Mouse (Mus musculus) liver, embryonic 14.5 days (tissue): Measurements from ENCODE around the gene Pth1r. TPM values are rescaled to one million over a fixed set of nuclear protein-coding genes. Genes with fewer than 3 reads are reported as not detected.
A peak's percentile ranks its signal among the peaks of the same experiment; 100 is the strongest.

Experiments
- ATAC-seq: fragments of 200-750 bp; cut with Nextera tagmentation; 2 replicates; pipeline ENCODE4 v1.8.0; 2017; ENCODE audit warnings: moderate number of reproducible peaks, mild to moderate bottlenecking, moderate library complexity; ENCODE audit not compliant: insufficient read depth
- DNase-seq, 3 experiments: peaks; one replicate each; pipeline ENCODE4 v3.0.0-alpha.2; 2012 to 2013; ENCODE audit warnings: low read depth in 3 of 3, low spot score in 3 of 3
- H3K27ac ChIP-seq: fragments of 300-500 bp; sonication (generic); 2 replicates; pipeline ENCODE4 v1.5.1; 2014; ENCODE audit warnings: moderate library complexity, mild to moderate bottlenecking, control low read depth, inconsistent platforms
- H3K27me3 ChIP-seq: fragments of 300-500 bp; sonication (generic); 2 replicates; pipeline ENCODE4 v1.6.1; 2014; ENCODE audit warnings: mild to moderate bottlenecking, low read length, moderate library complexity; ENCODE audit not compliant: control insufficient read depth, insufficient read depth
- H3K36me3 ChIP-seq: fragments of 300-500 bp; sonication (generic); replicated peaks from 2 replicates; pipeline ENCODE4 v1.6.1; 2014; ENCODE audit warnings: low read depth; ENCODE audit not compliant: control insufficient read depth, insufficient read depth
- H3K4me1 ChIP-seq, 2 experiments: fragments of 200-500 bp in 1 of 2; fragments of 300-500 bp in 1 of 2; sonication (generic) in 1 of 2; replicated peaks; 2 replicates each; pipeline ENCODE4 v1.6.1; 2012 to 2014; ENCODE audit warnings: antibody characterized with exemption in 1 of 2, inconsistent platforms in 1 of 2, low read length in 1 of 2; ENCODE audit not compliant: control insufficient read depth in 2 of 2, insufficient read depth in 2 of 2
- H3K4me2 ChIP-seq: fragments of 300-500 bp; sonication (generic); 2 replicates; pipeline ENCODE4 v1.6.1; 2014; ENCODE audit warnings: low read depth, mild to moderate bottlenecking, control low read depth, moderate library complexity
- H3K4me3 ChIP-seq, 2 experiments: fragments of 200-500 bp in 1 of 2; fragments of 300-500 bp in 1 of 2; sonication (generic) in 1 of 2; 2 replicates each; pipeline ENCODE4 v1.5.1; 2012 to 2014; ENCODE audit warnings: low read depth in 2 of 2, low read length in 2 of 2, mild to moderate bottlenecking in 2 of 2, control low read depth in 1 of 2, inconsistent platforms in 1 of 2, moderate library complexity in 1 of 2; ENCODE audit not compliant: insufficient read depth in 1 of 2
- H3K9ac ChIP-seq: fragments of 300-500 bp; sonication (generic); replicated peaks from 2 replicates; pipeline ENCODE4 v1.6.1; 2014; ENCODE audit warnings: mild to moderate bottlenecking, control low read depth, moderate library complexity
- H3K9me3 ChIP-seq: fragments of 300-500 bp; sonication (generic); 2 replicates; pipeline ENCODE4 v1.6.1; 2016; ENCODE audit warnings: low read length, mixed read lengths; ENCODE audit not compliant: control insufficient read depth
- CTCF ChIP-seq: IDR thresholded peaks from 2 replicates; pipeline ENCODE4 v1.5.1; 2016; ENCODE audit warnings: antibody characterized with exemption, low read depth, control low read depth
- EP300 ChIP-seq: IDR thresholded peaks from 2 replicates; pipeline ENCODE4 v1.6.1; 2016; ENCODE audit warnings: antibody characterized with exemption, low read depth
- WGBS: fragments of 180-500 bp; shearing (Covaris S2); extraction: QIAGEN DNeasy Blood & Tissue Kit; methylation state at CpG from one replicate; pipeline ENCODE4 v1.1.7; 2014; ENCODE audit not compliant: insufficient replicate concordance; 5-methylcytosine and 5-hydroxymethylcytosine counted together
- polyA plus RNA-seq, 2 experiments: library from polyadenylated mRNA; depleted of rRNA in 1 of 2; stranded (reverse) in 1 of 2; unstranded in 1 of 2; fragments of >200 nt; fragmentation: Nextera tagmentation in 1 of 2; extraction: Ambion mirVana in 1 of 2; gene quantifications; 2 replicates each; pipeline versions ENCODE4 v1.2.1 to v1.2.3; 2012 to 2014

Pth1r gene
- polyA plus RNA-seq, 2 experiments: 2.0 to 3.4 TPM

DNA sequence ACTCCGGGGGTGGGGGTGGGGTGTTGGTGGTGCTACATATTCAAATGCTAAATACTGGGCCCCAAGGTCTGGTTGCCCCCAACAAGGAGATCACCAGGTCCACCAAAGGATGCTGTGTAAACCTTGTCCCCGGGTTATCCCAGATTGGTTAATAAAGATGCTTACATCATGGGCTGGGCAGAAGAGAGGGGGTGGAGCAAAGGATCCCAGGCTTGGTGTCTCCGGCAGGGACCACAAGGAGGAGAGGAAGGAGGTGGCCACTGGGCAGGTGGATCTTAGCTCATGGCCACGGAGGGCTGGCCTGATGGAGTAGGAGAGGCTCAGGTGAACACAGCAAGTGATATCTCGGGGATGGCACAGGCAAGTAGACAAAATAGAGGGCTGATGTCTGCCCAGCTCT is 68.1 kb downstream of the Pth1r start:
- Histone ChIP-seq H3K4me2 (no peak overlapping the region), H3K9ac (no peak overlapping the region), H3K4me3 (no peak overlapping the region), H3K36me3 (no peaks in the 10 kb centered on the region), H3K27me3 (no peaks in the 10 kb centered on the region), H3K27ac (no peak overlapping the region), H3K4me1 (peaks cover 19 to 33% of the 10 kb centered on the region in 2 experiments), H3K9me3 (no peaks in the 10 kb centered on the region)
- WGBS: 66% methylated on average over 5 of the region's 5 CpGs
- TF ChIP-seq CTCF: no peak
- TF ChIP-seq EP300: no peak
- DNase-seq (no peak), ATAC-seq (no peak)

DNA sequence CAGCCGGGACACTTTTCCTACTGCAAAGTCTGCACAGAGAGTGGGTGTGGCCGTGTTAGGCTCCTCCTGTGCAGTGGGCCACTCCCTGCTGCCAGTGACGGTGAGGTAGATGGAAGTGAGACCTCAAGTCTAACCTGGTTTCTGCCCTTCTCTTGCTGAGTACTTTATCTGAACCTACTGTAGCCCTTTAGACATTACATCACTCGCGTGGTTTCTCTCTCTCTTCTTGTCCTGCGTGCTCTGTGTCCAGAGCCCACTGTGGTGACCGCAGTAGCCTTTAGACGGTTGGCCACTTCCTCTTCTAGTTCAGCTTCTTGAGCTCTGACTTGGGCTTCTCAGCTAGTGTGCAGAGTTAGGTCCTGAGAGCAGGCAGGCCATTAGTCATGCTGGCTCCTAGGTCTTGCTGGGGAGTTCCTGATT is 70.4 kb downstream of the Pth1r start:
- DNase-seq (peak in 1 of 3 experiments; percentile 60), ATAC-seq (peak; percentile 64)
- TF ChIP-seq CTCF: no peak
- no peak for TF ChIP-seq EP300
- Histone ChIP-seq H3K9ac (no peak overlapping the region), H3K9me3 (no peaks in the 10 kb centered on the region), H3K4me3 (no peak overlapping the region), H3K4me1 (peaks cover 19 to 26% of the 10 kb centered on the region in 2 experiments), H3K4me2 (peak overlapping the region; percentile 11; the same call in 1 of the 2 replicates), H3K36me3 (no peaks in the 10 kb centered on the region), H3K27me3 (no peaks in the 10 kb centered on the region), H3K27ac (no peak overlapping the region; the same call in 1 of the 2 replicates)
- WGBS: 20% methylated on average over 8 of the region's 8 CpGs

DNA sequence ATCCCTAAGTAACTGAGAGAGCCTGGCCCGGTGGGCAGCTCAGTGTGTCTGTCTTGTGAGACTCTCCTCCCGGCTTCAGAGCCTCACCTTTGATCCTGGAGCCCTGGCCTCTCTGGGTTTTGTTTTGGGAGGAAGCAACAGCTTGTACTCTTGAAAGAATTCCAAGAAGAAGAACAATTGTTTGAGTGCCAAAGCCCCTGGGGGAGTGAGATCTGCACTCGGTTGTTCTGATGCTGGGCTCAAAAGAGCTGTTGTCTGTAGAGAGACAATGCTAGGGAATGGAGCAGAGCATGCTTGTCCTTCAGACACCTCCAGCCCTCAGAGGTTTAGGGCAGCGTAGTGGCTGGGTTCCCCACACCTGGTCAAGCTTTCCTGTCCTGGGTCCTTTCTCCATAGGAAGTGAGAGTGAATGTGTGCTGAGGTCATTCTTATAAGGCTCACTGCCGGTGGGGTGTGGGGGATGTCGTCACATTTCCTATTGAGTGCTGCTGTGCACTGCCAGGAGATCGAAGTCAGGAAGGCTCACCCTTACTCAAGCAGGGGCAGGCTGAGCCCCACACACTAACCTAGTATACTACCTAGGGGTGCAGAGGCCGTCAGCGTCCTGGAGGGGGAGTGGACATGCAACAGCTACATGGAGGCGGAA is 73.7 kb downstream of the Pth1r start:
- no peak overlapping the region for H3K9ac ChIP-seq
- DNase-seq: no peak
- TF ChIP-seq EP300: no peak
- TF ChIP-seq CTCF: no peak
- WGBS: 54% methylated on average over 10 of the region's 10 CpGs
- H3K4me1 ChIP-seq: peaks cover 49 to 56% of the 10 kb centered on the region in 2 experiments
- no peak overlapping the region for H3K27ac ChIP-seq
- no peaks in the 10 kb centered on the region for H3K27me3 ChIP-seq
- H3K36me3 ChIP-seq: no peaks in the 10 kb centered on the region
- H3K9me3 ChIP-seq: no peaks in the 10 kb centered on the region
- ATAC-seq: no peak
- no peak overlapping the region for H3K4me2 ChIP-seq
- H3K4me3 ChIP-seq: no peak overlapping the region

DNA sequence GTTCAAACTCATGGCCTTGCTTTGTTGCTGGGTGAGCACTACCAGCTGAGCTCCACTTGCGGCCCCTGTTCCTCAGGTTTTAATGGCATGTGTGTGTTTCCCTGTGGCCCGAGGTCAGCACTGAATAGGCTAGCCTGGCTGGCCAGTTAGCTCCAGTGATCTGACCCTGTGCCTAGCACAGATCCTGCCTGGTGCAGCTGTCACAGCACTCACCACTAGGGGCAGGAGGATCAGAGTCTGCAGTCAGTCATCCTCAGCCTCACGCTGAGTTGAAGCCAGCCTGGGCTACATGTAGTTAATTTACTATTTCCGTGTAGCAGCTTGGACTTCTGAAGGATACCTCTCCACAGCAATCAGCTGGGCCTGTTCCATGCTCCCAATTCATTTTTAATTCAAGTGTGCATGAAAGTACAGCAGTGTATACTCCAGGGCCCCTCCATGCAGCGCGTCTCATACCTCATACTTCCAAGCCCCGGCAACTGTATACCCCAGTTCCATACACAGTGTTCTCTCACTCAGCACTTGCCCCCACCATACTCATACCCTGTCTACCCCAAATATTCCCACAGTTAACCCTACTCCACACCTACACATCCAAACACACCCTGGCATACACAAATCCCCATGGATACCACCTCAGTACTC is 74.4 kb downstream of the Pth1r start:
- DNase-seq (no peak), ATAC-seq (no peak)
- Histone ChIP-seq H3K4me1 (peaks cover 55 to 62% of the 10 kb centered on the region in 2 experiments), H3K4me3 (no peak overlapping the region), H3K36me3 (no peaks in the 10 kb centered on the region), H3K27me3 (no peaks in the 10 kb centered on the region), H3K9me3 (no peaks in the 10 kb centered on the region), H3K4me2 (no peak overlapping the region), H3K27ac (no peak overlapping the region), H3K9ac (no peak overlapping the region)
- TF ChIP-seq EP300 (no peak), CTCF (peak; percentile 93)
- WGBS: 50% methylated on average over 7 of the region's 7 CpGs

Other genes with a start within 250 kb of the Pth1r start
- gene Setd2, start 214.5 kb downstream of the Pth1r start, polyA plus RNA-seq (2012; rRNA removed): 21.4 and 25.0 TPM in 2 replicates
- gene Setd2, start 214.5 kb downstream of the Pth1r start, polyA plus RNA-seq (2014; fragmentation: Nextera tagmentation; extraction: Ambion mirVana): 12.4 and 14.2 TPM in 2 replicates
- 1.4 and 1.5 TPM in 2 replicates for gene Nradd, start 122.7 kb downstream of the Pth1r start, polyA plus RNA-seq (2012; rRNA removed)
- 0.67 and 0.75 TPM in 2 replicates for gene Nradd, start 122.7 kb downstream of the Pth1r start, polyA plus RNA-seq (2014; fragmentation: Nextera tagmentation; extraction: Ambion mirVana)
- gene Nbeal2, start 93.0 kb downstream of the Pth1r start, polyA plus RNA-seq (2012; rRNA removed): 4.2 and 4.3 TPM in 2 replicates
- 1.6 TPM in 2 replicates for gene Nbeal2, start 93.0 kb downstream of the Pth1r start, polyA plus RNA-seq (2014; fragmentation: Nextera tagmentation; extraction: Ambion mirVana)
- gene Ccdc12, start 90.6 kb downstream of the Pth1r start, polyA plus RNA-seq (2012; rRNA removed): 42.3 and 64.5 TPM in 2 replicates
- gene Ccdc12, start 90.6 kb downstream of the Pth1r start, polyA plus RNA-seq (2014; fragmentation: Nextera tagmentation; extraction: Ambion mirVana): 60.4 and 66.0 TPM in 2 replicates
- 0.10 TPM in 1 of 2 replicates, not detected in the other for gene Myl3, start 5.3 kb downstream of the Pth1r start, polyA plus RNA-seq (2012; rRNA removed)
- 0.18 TPM in 1 of 2 replicates, not detected in the other for gene Myl3, start 5.3 kb downstream of the Pth1r start, polyA plus RNA-seq (2014; fragmentation: Nextera tagmentation; extraction: Ambion mirVana)
- 0.02 TPM in 1 of 2 replicates, not detected in the other for gene Prss42, start 51.0 kb upstream of the Pth1r start, polyA plus RNA-seq (2012; rRNA removed)
- gene Prss42, start 51.0 kb upstream of the Pth1r start, polyA plus RNA-seq (2014; fragmentation: Nextera tagmentation; extraction: Ambion mirVana): not detected in 2 replicates
- gene Prss44, start 66.8 kb upstream of the Pth1r start, polyA plus RNA-seq (2012; rRNA removed): not detected in 2 replicates
- not detected in 2 replicates for gene Prss44, start 66.8 kb upstream of the Pth1r start, polyA plus RNA-seq (2014; fragmentation: Nextera tagmentation; extraction: Ambion mirVana)
- gene Prss43, start 79.5 kb upstream of the Pth1r start, polyA plus RNA-seq (2012; rRNA removed): not detected in 2 replicates
- not detected in 2 replicates for gene Prss43, start 79.5 kb upstream of the Pth1r start, polyA plus RNA-seq (2014; fragmentation: Nextera tagmentation; extraction: Ambion mirVana)
- gene Prss45, start 87.4 kb upstream of the Pth1r start, polyA plus RNA-seq (2012; rRNA removed): not detected in 2 replicates
- not detected in 2 replicates for gene Prss45, start 87.4 kb upstream of the Pth1r start, polyA plus RNA-seq (2014; fragmentation: Nextera tagmentation; extraction: Ambion mirVana)
- not detected in 2 replicates for gene Prss46, start 97.4 kb upstream of the Pth1r start, polyA plus RNA-seq (2012; rRNA removed)
- not detected in 2 replicates for gene Prss46, start 97.4 kb upstream of the Pth1r start, polyA plus RNA-seq (2014; fragmentation: Nextera tagmentation; extraction: Ambion mirVana)
- gene Prss50, start 110.8 kb upstream of the Pth1r start, polyA plus RNA-seq (2012; rRNA removed): 7.4 and 7.9 TPM in 2 replicates
- gene Prss50, start 110.8 kb upstream of the Pth1r start, polyA plus RNA-seq (2014; fragmentation: Nextera tagmentation; extraction: Ambion mirVana): 14.9 and 19.3 TPM in 2 replicates
- gene Als2cl, start 132.7 kb upstream of the Pth1r start, polyA plus RNA-seq (2012; rRNA removed): 2.9 and 3.3 TPM in 2 replicates
- gene Als2cl, start 132.7 kb upstream of the Pth1r start, polyA plus RNA-seq (2014; fragmentation: Nextera tagmentation; extraction: Ambion mirVana): 1.1 and 1.3 TPM in 2 replicates
- gene Tmie, start 133.0 kb upstream of the Pth1r start, polyA plus RNA-seq (2012; rRNA removed): 0.62 and 0.97 TPM in 2 replicates
- 0.94 and 1.1 TPM in 2 replicates for gene Tmie, start 133.0 kb upstream of the Pth1r start, polyA plus RNA-seq (2014; fragmentation: Nextera tagmentation; extraction: Ambion mirVana)
- gene Fam240a, start 169.7 kb upstream of the Pth1r start, polyA plus RNA-seq (2012; rRNA removed): not detected in 2 replicates
- not detected in 2 replicates for gene Fam240a, start 169.7 kb upstream of the Pth1r start, polyA plus RNA-seq (2014; fragmentation: Nextera tagmentation; extraction: Ambion mirVana)
- not detected in 2 replicates for gene Tdgf1, start 199.0 kb upstream of the Pth1r start, polyA plus RNA-seq (2012; rRNA removed)
- gene Tdgf1, start 199.0 kb upstream of the Pth1r start, polyA plus RNA-seq (2014; fragmentation: Nextera tagmentation; extraction: Ambion mirVana): not detected in 2 replicates
- gene Lrrc2, start 204.4 kb upstream of the Pth1r start, polyA plus RNA-seq (2012; rRNA removed): 0.02 and 0.09 TPM in 2 replicates
- 0.10 and 0.29 TPM in 2 replicates for gene Lrrc2, start 204.4 kb upstream of the Pth1r start, polyA plus RNA-seq (2014; fragmentation: Nextera tagmentation; extraction: Ambion mirVana)
- gene Rtp3, start 243.4 kb upstream of the Pth1r start, polyA plus RNA-seq (2012; rRNA removed): 26.0 and 34.3 TPM in 2 replicates
- 15.6 and 21.7 TPM in 2 replicates for gene Rtp3, start 243.4 kb upstream of the Pth1r start, polyA plus RNA-seq (2014; fragmentation: Nextera tagmentation; extraction: Ambion mirVana)